Mouse (Mus musculus) stomach, adult 2 months (tissue): Measurements from ENCODE around the gene Adgrb2. TPM values are rescaled to one million over a fixed set of nuclear protein-coding genes. Genes with fewer than 3 reads are reported as not detected.

ENCODE experiments used
- polyA plus RNA-seq: library from polyadenylated mRNA; depleted of rRNA; stranded (reverse); fragments of >200 nt; gene quantifications from 2 replicates; pipeline ENCODE4 v1.2.3, GENCODE M21; 2012; rRNA removed

Gene Adgrb2
- 2.1 and 5.1 TPM in 2 replicates for polyA plus RNA-seq

DNA sequence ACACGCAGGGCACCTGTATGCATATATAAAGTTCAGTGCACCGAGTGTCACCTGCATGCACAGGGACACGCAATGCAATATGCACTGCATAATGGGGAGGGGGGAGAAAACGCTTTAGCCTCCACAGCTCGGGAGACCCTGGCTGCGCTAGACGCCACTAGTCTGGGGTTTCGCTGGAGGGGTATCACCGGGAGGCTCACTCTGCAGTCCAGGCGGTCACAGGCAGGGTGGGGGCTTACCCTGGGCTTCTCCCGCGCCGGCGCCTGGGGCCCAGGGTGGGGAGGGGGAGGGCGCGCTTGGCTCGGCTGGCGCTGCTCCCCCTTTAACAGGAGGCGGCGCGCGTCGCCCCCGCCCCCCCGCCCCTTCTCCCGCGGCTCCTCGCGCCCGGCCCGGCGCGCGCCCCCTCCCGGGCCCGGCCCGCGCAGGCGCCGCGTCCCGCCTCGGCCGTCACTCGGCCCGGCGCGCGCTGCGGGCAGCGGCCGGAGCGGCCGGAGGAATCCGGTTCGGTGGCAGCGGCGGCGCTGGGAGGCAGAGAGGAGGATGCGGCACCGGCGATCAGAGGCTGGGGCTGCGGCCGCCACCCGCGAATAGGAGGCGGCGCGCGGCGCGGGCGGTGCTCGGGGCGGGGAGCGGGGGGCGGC is at the start of gene Adgrb2:
TSS of gene Adgrb2 (plus strand) at position 450 of the 641 bp plus-strand sequence.

DNA sequence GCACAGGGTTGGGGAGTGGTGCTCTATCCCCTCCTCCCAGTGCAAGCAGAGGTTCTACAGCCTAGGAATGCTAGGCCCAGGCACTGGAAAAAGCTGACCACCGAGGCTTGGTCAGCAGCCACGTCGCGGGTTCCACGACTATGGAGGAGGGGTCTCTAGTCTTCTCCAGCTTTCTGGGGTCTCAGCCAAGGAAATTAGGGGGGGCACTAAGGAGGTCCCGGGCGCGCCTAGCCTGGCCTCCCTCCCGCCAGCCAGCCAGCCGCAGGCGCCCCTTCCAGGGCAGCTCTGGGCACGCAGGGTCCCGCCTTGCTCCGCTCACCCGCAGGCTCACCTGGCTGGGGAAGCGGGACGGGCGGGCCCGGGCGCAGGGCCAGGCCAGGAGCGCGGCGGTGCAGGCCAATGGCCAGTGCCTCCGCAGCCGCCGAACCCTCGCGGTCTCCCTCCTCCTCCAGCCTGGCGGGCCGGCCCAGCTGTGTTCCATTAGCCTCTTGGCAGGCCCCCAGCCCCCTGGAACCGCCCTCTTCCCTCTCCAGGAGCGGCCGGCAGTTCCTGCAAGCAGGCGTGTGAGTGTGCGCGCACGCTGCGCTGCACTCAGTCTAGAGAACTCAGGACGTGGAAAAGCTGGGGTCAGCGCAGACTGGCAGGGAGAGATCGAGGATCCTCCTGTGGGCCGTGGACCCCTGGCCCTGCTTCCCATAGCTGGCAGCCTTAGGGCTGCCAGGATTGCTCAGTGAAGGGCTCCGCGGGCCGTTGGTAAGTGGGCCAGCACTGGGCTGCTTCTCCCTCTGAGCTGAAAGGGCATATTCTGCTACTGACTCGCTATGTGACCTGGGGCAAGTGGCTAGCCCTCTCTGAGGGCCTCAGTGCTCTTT is 62.9 kb downstream of the Adgrb2 start, which contains the start of gene Col16a1:
TSS of gene Col16a1 (plus strand) at position 510 of the 872 bp plus-strand sequence.

Other genes starting within 250 kb of the Adgrb2 start
- 16.4 and 32.8 TPM in 2 replicates for gene Khdrbs1, start 242.6 kb upstream of the Adgrb2 start, polyA plus RNA-seq
- gene Ptp4a2, start 173.7 kb upstream of the Adgrb2 start, polyA plus RNA-seq, result 10.3 and 15.0 TPM in 2 replicates
- gene Spocd1, start 55.6 kb upstream of the Adgrb2 start, polyA plus RNA-seq, result 0.03 TPM in 1 of 2 replicates, not detected in the other
- 19.8 and 21.3 TPM in 2 replicates for gene Col16a1, start 63.0 kb downstream of the Adgrb2 start, polyA plus RNA-seq
- 64.1 and 80.9 TPM in 2 replicates for gene Pef1, start 117.7 kb downstream of the Adgrb2 start, polyA plus RNA-seq
- 5.9 and 9.3 TPM in 2 replicates for gene Hcrtr1, start 154.5 kb downstream of the Adgrb2 start, polyA plus RNA-seq
- gene Tinagl1, start 190.3 kb downstream of the Adgrb2 start, polyA plus RNA-seq, result 203 and 220 TPM in 2 replicates
- gene Gm853, start 237.5 kb downstream of the Adgrb2 start, polyA plus RNA-seq, result not detected in 2 replicates